Mouse (Mus musculus): ENCODE data around the gene Usp28. TPM values are rescaled to one million over a fixed set of nuclear protein-coding genes. Genes with fewer than 3 reads are reported as not detected.

Gene Usp28
- polyA plus RNA-seq, 1 experiment from 2014 or later, result 26.7 TPM

DNA sequence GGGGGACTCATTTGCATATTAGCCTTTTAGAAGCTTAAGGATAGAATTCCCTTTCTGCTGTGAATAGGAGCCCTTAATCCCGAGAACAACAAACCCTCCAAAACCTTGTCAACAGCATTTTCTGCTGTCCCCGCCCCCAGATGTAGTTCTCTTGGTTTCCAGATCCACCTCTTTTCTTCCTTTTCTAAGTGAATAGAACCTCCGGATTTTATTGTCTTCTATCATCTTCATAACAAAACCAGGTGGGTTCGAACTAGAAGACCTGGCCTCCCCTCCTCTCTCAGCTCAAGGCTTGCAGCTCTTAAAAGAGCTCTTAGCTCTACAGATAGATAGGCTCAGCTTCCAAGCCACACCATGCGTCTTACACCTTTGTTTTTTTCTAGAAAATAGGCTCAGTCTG, 6.5 kb downstream of the Usp28 start:
- DNase-seq (ENCODE audit: low spot score) (no peak), ATAC-seq (replicated peaks; ENCODE audit: low FRiP score, low TSS enrichment, low read depth) (no peak)
- Histone ChIP-seq H3K4me2 (ENCODE audit: low read length) (no peak overlapping the region), H3K27ac (ENCODE audit: low read depth) (no peak overlapping the region), H3K27me3 (replicated peaks; ENCODE audit: control insufficient read depth, insufficient read depth, low read length) (no peaks in the 10 kb centered on the region), H3K4me1 (replicated peaks; ENCODE audit: control insufficient read depth, insufficient read depth, low read length) (peaks cover 14% of the 10 kb centered on the region), H3K9ac (ENCODE audit: low read length) (no peak overlapping the region), H3K4me3 (ENCODE audit: low read depth, low read length) (no peak overlapping the region), H3K36me3 (ENCODE audit: control insufficient read depth, insufficient read depth, low read length) (no peaks in the 10 kb centered on the region), H3K9me3 (ENCODE audit: control insufficient read depth, low read length) (no peaks in the 10 kb centered on the region)
- 81% methylated on average over 5 of the region's 5 CpGs for WGBS

DNA sequence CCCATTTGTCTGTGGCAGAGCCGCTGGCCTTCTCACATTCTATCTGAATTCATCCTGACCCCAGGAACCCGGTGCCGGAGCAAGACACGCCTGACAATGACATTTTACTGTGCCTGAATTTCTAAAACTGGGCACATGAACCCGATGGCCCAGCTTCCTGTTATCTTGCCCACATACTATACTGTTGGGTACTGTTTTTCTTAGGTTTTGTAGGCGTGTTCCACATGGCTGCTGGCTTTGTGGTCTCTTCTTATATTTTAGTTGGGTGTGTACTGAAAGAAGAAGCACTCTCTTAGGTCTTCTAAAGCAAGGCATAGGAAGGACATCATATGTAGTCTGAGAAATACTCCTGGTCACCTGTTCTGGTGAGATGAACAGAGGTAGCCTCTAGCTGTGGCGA, 9.6 kb downstream of the Usp28 start:
- WGBS, result 95% methylated on average over 7 of the region's 7 CpGs
- H3K27me3 ChIP-seq (replicated peaks; ENCODE audit: control insufficient read depth, insufficient read depth, low read length), result no peaks in the 10 kb centered on the region
- no peak overlapping the region for H3K4me2 ChIP-seq (ENCODE audit: low read length)
- H3K9me3 ChIP-seq (ENCODE audit: control insufficient read depth, low read length), result no peaks in the 10 kb centered on the region
- ATAC-seq (replicated peaks; ENCODE audit: low FRiP score, low TSS enrichment, low read depth), result no peak
- no peak overlapping the region for H3K4me3 ChIP-seq (ENCODE audit: low read depth, low read length)
- H3K9ac ChIP-seq (ENCODE audit: low read length), result no peak overlapping the region
- H3K27ac ChIP-seq (ENCODE audit: low read depth), result no peak overlapping the region
- 0 out of 2 replicates have a peak, but pooled peaks cover 4% of the 10 kb centered on the region for H3K36me3 ChIP-seq (ENCODE audit: control insufficient read depth, insufficient read depth, low read length)
- H3K4me1 ChIP-seq (replicated peaks; ENCODE audit: control insufficient read depth, insufficient read depth, low read length), result no peaks in the 10 kb centered on the region
- DNase-seq (ENCODE audit: low spot score), result no peak

DNA sequence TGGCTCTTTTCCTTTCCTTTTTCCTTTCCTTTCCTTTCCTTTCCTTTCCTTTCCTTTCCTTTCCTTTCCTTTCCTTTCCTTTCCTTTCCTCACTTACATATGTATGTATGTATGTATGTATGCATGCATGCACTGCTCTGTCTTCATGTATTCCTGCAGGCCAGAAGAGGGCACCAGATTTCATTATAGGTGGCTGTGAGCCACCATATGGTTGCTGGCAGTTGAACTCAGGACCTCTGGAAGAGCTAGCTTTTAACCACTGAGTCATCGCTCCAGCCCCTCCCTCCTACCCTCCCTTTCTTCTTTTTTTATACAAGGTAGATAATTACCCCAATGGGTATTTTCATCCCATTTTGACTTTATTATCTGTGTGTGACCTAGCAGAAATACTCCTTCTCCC, 10.6 kb downstream of the Usp28 start:
- Histone ChIP-seq H3K36me3 (ENCODE audit: control insufficient read depth, insufficient read depth, low read length) (peaks cover 11% of the 10 kb centered on the region), H3K9me3 (ENCODE audit: control insufficient read depth, low read length) (no peaks in the 10 kb centered on the region), H3K27ac (ENCODE audit: low read depth) (no peak overlapping the region), H3K4me2 (ENCODE audit: low read length) (no peak overlapping the region), H3K27me3 (replicated peaks; ENCODE audit: control insufficient read depth, insufficient read depth, low read length) (no peaks in the 10 kb centered on the region), H3K4me1 (replicated peaks; ENCODE audit: control insufficient read depth, insufficient read depth, low read length) (no peaks in the 10 kb centered on the region), H3K9ac (ENCODE audit: low read length) (no peak overlapping the region), H3K4me3 (ENCODE audit: low read depth, low read length) (no peak overlapping the region)
- no peak for DNase-seq (ENCODE audit: low spot score)
- 90% methylated on average over 1 of the region's 1 CpGs for WGBS
- ATAC-seq (replicated peaks; ENCODE audit: low FRiP score, low TSS enrichment, low read depth), result no peak

GRCm38 (mm10) chr9:48999256-48999655, 14.1 kb downstream of the Usp28 start:
- no peaks in the 10 kb centered on the region for H3K27me3 ChIP-seq (replicated peaks; ENCODE audit: control insufficient read depth, insufficient read depth, low read length)
- H3K4me2 ChIP-seq (ENCODE audit: low read length), result no peak overlapping the region
- no peak overlapping the region for H3K9ac ChIP-seq (ENCODE audit: low read length)
- H3K4me1 ChIP-seq (replicated peaks; ENCODE audit: control insufficient read depth, insufficient read depth, low read length), result no peaks in the 10 kb centered on the region
- H3K27ac ChIP-seq (ENCODE audit: low read depth), result no peak overlapping the region
- 88% methylated on average over 6 of the region's 6 CpGs for WGBS
- DNase-seq (ENCODE audit: low spot score) (no peak), ATAC-seq (replicated peaks; ENCODE audit: low FRiP score, low TSS enrichment, low read depth) (no peak)
- H3K36me3 ChIP-seq (ENCODE audit: control insufficient read depth, insufficient read depth, low read length), result peaks cover 44% of the 10 kb centered on the region
- H3K4me3 ChIP-seq (ENCODE audit: low read depth, low read length), result no peak overlapping the region
- H3K9me3 ChIP-seq (ENCODE audit: control insufficient read depth, low read length), result no peaks in the 10 kb centered on the region

GRCm38 (mm10) chr9:49015824-49016223, 30.6 kb downstream of the Usp28 start:
- no peaks in the 10 kb centered on the region for H3K4me1 ChIP-seq (replicated peaks; ENCODE audit: control insufficient read depth, insufficient read depth, low read length)
- H3K4me3 ChIP-seq (ENCODE audit: low read depth, low read length), result no peak overlapping the region
- H3K27me3 ChIP-seq (replicated peaks; ENCODE audit: control insufficient read depth, insufficient read depth, low read length), result no peaks in the 10 kb centered on the region
- H3K9ac ChIP-seq (ENCODE audit: low read length), result no peak overlapping the region
- WGBS, result 70% methylated on average over 7 of the region's 7 CpGs
- peaks cover 74% of the 10 kb centered on the region for H3K36me3 ChIP-seq (ENCODE audit: control insufficient read depth, insufficient read depth, low read length)
- ATAC-seq (replicated peaks; ENCODE audit: low FRiP score, low TSS enrichment, low read depth) (no peak), DNase-seq (ENCODE audit: low spot score) (no peak)
- no peak overlapping the region for H3K4me2 ChIP-seq (ENCODE audit: low read length)
- no peak overlapping the region for H3K27ac ChIP-seq (ENCODE audit: low read depth)
- H3K9me3 ChIP-seq (ENCODE audit: control insufficient read depth, low read length), result no peaks in the 10 kb centered on the region

- Histone ChIP-seq H3K4me1 (replicated peaks; ENCODE audit: control insufficient read depth, insufficient read depth, low read length) (no peaks in the 10 kb centered on the region), H3K9me3 (ENCODE audit: control insufficient read depth, low read length) (no peaks in the 10 kb centered on the region), H3K9ac (ENCODE audit: low read length) (no peak overlapping the region), H3K36me3 (ENCODE audit: control insufficient read depth, insufficient read depth, low read length) (peaks cover 49% of the 10 kb centered on the region), H3K4me2 (ENCODE audit: low read length) (no peak overlapping the region), H3K27ac (ENCODE audit: low read depth) (no peak overlapping the region), H3K27me3 (replicated peaks; ENCODE audit: control insufficient read depth, insufficient read depth, low read length) (no peaks in the 10 kb centered on the region), H3K4me3 (ENCODE audit: low read depth, low read length) (no peak overlapping the region)
- DNase-seq (ENCODE audit: low spot score) (no peak), ATAC-seq (replicated peaks; ENCODE audit: low FRiP score, low TSS enrichment, low read depth) (no peak)
- WGBS, result 96% methylated on average over 5 of the region's 5 CpGs
Observed at GRCm38 (mm10) chr9:49021289-49021688, 36.1 kb downstream of the Usp28 start.

GRCm38 (mm10) chr9:49023956-49024355, 38.8 kb downstream of the Usp28 start:
- Histone ChIP-seq H3K27me3 (replicated peaks; ENCODE audit: control insufficient read depth, insufficient read depth, low read length) (no peaks in the 10 kb centered on the region), H3K4me3 (ENCODE audit: low read depth, low read length) (no peak overlapping the region), H3K27ac (ENCODE audit: low read depth) (no peak overlapping the region), H3K4me2 (ENCODE audit: low read length) (no peak overlapping the region), H3K36me3 (ENCODE audit: control insufficient read depth, insufficient read depth, low read length) (peaks cover 50% of the 10 kb centered on the region), H3K9ac (ENCODE audit: low read length) (no peak overlapping the region), H3K9me3 (ENCODE audit: control insufficient read depth, low read length) (no peaks in the 10 kb centered on the region), H3K4me1 (replicated peaks; ENCODE audit: control insufficient read depth, insufficient read depth, low read length) (no peaks in the 10 kb centered on the region; the same call in 1 of the 2 replicates)
- WGBS, result 82% methylated on average over 5 of the region's 5 CpGs
- no peak for ATAC-seq (replicated peaks; ENCODE audit: low FRiP score, low TSS enrichment, low read depth)
- no peak for DNase-seq (ENCODE audit: low spot score)

DNA sequence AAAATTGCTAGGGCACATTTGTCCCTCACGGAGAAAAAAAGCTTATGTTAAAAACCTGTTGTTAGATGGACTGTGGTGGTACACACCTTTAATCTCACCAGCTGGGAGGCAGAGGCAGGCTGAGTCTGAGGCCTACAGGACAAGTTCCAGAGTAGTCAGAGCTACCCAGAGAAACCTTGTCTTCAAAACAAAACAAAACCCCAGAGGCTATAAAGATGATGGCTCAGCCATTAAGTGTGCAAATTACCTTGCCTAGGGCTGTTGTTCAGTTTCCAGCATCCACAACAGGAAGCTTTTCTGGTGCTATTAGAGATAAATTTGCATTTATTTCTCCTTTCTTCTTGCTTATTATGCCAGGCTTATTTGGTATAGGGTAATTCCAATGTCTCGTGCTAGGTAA, 39.4 kb downstream of the Usp28 start:
- Histone ChIP-seq H3K4me1 (replicated peaks; ENCODE audit: control insufficient read depth, insufficient read depth, low read length) (no peaks in the 10 kb centered on the region; the same call in 1 of the 2 replicates), H3K4me2 (ENCODE audit: low read length) (no peak overlapping the region), H3K9me3 (ENCODE audit: control insufficient read depth, low read length) (no peaks in the 10 kb centered on the region), H3K27me3 (replicated peaks; ENCODE audit: control insufficient read depth, insufficient read depth, low read length) (no peaks in the 10 kb centered on the region), H3K27ac (ENCODE audit: low read depth) (no peak overlapping the region), H3K9ac (ENCODE audit: low read length) (no peak overlapping the region), H3K36me3 (ENCODE audit: control insufficient read depth, insufficient read depth, low read length) (peaks cover 55% of the 10 kb centered on the region), H3K4me3 (ENCODE audit: low read depth, low read length) (no peak overlapping the region)
- 85% methylated on average over 2 of the region's 2 CpGs for WGBS
- DNase-seq (ENCODE audit: low spot score) (no peak), ATAC-seq (replicated peaks; ENCODE audit: low FRiP score, low TSS enrichment, low read depth) (no peak)

DNA sequence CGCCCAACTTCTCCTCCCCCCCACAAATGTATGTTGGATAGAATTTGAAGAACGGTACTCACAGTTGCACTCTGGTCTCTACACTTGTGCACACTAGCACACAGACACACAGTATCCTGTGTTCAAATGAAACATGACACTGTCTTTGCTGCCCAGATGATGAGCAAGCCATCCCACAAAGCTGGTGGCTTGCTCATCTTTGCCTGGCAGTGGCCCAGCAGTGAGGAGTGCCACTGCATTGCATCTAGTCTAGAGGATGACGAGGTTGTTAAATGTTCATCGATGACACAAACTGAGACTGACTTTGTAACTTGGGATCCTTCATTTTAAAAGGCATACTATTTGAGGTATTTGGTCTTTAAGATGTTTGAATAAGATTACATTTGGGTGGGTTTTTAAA, 49.6 kb downstream of the Usp28 start:
- Histone ChIP-seq H3K27me3 (replicated peaks; ENCODE audit: control insufficient read depth, insufficient read depth, low read length) (no peaks in the 10 kb centered on the region), H3K9ac (ENCODE audit: low read length) (no peak overlapping the region), H3K4me1 (replicated peaks; ENCODE audit: control insufficient read depth, insufficient read depth, low read length) (no peaks in the 10 kb centered on the region), H3K27ac (ENCODE audit: low read depth) (no peak overlapping the region), H3K4me3 (ENCODE audit: low read depth, low read length) (no peak overlapping the region), H3K36me3 (ENCODE audit: control insufficient read depth, insufficient read depth, low read length) (peaks cover 83% of the 10 kb centered on the region), H3K9me3 (ENCODE audit: control insufficient read depth, low read length) (no peaks in the 10 kb centered on the region), H3K4me2 (ENCODE audit: low read length) (no peak overlapping the region)
- 95% methylated on average over 4 of the region's 4 CpGs for WGBS
- ATAC-seq (replicated peaks; ENCODE audit: low FRiP score, low TSS enrichment, low read depth) (no peak), DNase-seq (ENCODE audit: low spot score) (no peak)
